Mouse (Mus musculus) adipocyte (in vitro differentiated cells): ENCODE results near the gene Fuz.

ENCODE experiments used
- DNase-seq: peaks from one replicate; pipeline ENCODE4 v3.0.0-alpha.2; 2016; ENCODE audit warnings: low spot score

Fuz gene

DNA sequence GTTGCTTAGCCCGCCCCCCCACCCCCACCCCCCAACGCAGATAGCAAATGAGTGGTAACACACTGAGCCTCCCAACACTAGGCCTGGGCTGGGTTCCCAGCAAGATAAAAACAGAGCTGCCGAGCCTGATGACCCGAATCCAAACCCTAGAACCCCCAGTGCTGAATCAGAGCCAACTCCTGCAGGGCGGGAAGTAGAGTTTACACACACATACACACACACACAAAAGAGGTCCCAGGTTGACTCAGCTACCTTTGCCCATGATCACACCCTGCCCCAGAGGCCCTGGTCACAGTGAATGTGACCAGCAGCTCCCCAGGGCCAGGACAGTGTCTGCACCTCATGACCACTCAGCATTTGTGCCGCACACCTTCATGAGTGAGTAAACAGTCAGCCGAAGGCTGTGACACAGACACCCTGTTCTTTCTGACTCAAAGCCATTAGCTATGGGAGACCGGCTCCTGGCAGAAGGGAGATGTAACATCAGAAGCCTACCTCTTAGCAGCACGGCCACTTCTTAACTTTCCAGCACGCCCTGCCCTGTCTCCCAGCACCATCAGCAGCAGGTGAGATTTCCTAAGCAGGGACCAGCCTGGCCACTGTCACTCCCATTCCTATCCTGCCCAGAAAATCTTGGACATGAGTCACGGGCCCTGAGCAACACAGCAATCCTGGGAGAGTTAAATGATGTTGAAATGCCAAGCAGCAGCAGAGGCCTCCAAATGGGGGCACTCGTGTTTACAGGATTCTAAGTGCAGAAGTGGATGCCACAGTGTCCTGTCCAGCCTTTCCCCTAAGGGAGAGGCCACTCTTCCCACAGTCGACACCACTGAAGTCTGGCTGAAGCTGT, 7.4 kb upstream of the Fuz start:
- DNase-seq = peak; percentile 78

DNA sequence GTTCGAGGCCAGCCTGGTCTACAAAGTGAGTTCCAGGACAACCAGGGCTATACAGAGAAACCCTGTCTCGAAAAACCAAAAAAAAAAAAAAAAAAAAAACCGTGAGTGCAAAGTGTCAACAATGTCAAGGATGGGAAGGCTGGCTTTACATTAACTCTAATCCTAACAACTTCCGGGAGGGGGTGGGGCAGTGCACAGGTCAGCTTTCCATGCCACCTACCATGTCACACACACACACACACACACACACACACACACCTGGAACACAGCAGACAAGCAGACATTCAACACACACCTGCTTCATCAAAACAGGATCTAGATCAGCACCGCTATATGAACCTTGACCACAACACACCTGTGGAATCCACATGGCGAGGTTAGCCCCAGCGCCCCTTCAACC, 5.7 kb upstream of the Fuz start:
- DNase-seq = no peak

DNA sequence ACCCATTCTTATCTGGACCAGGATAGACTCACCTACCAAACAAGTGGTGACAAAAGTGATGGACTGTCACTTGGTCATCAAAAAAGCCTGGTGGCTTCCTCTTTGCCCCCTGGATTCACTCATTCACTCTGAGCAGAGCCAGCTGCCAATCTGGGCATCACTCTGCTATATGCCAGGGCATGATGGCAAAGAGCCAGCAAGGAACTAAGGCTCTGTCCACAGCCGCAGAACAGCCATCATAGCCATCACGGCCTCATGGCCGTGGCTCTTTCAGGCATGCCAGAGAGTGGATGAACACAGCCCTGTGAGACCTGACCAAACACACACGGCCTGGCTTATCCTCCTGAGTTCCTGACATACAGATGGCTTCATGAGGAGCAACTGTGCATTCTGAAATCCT, 5.1 kb upstream of the Fuz start:
- DNase-seq = no peak

DNA sequence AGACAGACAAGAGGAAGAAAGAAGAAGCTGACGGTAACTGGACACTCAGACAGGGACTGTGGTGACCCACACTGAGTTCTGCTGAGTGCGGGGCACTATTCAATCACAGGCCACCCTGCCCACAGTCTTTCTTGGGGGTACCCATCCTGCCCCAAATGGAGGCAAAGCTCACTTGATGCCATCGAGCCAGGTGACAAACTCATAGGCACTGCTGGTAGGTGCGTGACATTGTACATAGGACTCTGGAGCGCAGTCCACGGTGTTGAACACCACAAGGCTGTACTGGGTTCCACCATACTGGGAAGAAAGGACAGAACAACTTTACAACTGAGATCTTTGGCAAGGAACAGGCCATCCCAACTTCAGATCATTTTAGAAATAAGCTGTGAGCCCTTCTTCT, 4.3 kb upstream of the Fuz start:
- no peak for DNase-seq

DNA sequence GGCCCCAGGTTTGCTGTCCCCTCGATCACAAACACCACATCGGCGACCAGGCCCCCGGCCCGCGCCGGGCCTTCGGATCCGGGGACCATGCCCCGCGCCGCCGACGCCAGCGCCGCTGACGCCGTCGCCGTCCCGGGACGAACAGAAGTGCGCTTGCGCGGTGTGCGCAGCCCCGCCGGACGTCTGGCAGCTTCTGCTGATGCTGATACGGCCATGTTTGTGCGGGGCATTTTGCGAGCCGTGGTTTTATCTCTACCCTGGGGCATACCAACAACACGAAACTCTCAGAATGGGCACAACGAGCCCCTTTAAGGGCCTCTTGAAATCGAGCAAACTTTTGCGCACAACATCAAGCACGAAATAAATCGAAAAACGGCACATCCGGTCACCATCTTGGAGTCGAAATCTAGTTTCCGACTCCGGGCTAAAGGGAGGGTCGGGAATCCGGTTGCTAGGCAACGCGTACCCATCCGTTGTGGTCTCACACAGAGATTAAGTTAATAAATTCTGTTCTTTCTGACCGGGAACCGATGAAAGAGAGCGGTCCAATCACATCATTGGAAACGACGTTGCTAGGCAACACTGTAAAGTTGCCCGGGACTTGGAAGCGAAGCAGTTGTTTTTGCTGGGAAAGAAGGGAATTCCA, 3.5 kb upstream of the Fuz start, which contains the start of gene Med25:
Gene Med25 (minus strand): TSS at position 437 of the 646 bp plus-strand sequence.
- DNase-seq = peak; percentile 89

GRCm38 (mm10) chr7:44893197-44893596, 2.7 kb upstream of the Fuz start:
- peak; percentile 50 for DNase-seq

DNA sequence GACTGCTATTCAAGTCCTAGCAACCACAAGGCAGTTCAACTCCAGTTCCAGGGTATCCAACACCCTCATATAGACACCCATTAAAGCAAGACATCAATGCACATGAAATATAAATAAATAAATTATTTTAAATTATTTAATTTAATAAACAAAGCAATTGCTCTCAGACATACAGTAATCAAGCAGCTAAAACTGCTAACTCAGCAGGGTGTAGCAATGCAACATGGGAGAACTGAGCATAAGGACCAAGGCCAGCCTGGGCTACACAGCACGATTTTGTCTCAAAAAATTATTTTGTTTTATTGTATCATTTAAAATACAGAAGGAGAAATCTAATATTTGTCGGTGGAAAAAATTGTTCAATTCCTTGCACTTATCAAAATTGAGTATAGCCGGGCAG, 1.7 kb upstream of the Fuz start:
- no peak for DNase-seq

- DNase-seq = no peak
Observed at GRCm38 (mm10) chr7:44895206-44895592, 680 bp upstream of the Fuz start.

DNA sequence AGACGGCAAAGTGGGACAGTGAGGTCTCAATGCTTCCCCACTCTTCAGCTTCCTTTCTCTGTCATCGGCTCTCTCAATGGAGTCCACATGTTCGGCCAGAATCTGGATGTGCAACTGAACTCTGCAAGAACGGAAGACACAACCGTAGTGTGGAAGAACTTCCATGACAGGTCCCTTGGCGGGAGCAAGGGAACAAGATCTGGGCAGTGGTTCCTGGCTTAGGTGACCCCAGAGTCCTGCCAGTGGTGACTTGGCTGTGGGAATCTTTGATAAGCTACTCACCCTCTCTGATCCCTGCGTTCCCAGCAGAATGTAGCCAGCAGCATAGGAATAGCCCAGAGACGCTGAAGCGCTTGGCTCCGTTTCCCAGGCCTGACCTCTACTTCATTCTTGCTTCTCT, 620 bp downstream of the Fuz start:
- no peak for DNase-seq

- DNase-seq = no peak
Observed at GRCm38 (mm10) chr7:44898607-44899006, 2.7 kb downstream of the Fuz start.

DNA sequence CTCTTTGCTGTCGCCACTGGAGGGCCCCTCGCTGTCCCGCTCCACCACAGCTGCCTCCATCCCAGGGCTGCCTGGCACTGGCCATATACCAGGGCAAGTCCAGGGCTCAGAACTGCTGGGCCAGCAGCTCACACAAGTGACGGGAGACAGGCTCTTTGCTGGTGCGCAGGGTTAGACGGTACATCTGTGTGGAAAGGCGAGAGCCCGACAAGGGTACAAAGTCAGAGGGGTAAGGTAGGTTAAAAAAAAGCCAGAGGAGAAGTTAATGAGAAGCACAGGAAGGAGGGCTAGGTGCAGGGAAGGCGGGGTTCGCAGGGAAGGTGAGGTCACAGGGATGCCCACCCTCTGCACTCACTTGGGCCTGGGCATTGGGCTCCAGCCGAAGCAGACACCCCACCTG, 4.8 kb downstream of the Fuz start:
- no peak for DNase-seq

DNA sequence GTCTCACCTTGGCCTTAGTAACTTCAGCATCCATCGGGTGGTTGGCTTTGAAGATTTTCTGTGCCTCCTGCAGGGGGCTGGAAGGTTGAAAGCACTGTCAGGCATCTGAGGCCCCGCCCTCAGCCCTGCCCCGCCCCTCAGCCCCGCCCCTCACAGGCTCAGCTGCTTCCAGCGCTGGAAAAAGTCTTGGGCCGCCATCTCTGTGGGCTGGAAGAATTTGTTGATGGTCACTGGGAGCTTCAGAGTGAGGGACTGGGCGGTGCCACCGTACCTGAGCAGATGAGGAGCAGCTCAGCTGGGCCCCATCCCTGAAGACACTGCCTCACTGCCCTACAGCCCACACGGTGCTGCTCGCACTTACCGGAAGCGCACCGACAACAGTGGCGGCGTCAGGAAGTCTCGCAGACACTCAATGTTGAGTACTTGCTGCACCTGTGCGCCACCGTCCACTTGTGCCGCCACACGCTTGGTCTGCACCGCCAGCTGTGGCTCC, 5.4 kb downstream of the Fuz start:
- DNase-seq = no peak

DNA sequence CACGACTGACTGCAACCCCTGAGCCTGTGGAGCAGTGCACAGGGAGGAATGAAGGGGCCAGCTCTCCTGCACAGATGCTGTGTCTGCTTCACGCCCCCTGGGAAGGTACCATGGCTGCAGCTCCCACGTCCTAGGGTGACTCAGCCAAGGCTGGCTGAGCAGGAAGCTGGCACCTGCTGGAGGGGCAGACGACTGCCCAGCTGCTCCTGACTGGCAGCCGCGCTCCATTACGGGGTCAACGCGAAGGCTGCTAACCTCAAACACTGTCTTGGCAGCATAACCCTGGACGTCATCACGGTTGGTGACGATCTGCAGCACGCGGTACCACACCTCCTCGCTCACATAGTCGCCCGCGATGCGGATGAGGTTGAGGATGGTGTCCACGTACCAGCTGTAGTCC, 9.6 kb downstream of the Fuz start:
- DNase-seq = no peak

DNA sequence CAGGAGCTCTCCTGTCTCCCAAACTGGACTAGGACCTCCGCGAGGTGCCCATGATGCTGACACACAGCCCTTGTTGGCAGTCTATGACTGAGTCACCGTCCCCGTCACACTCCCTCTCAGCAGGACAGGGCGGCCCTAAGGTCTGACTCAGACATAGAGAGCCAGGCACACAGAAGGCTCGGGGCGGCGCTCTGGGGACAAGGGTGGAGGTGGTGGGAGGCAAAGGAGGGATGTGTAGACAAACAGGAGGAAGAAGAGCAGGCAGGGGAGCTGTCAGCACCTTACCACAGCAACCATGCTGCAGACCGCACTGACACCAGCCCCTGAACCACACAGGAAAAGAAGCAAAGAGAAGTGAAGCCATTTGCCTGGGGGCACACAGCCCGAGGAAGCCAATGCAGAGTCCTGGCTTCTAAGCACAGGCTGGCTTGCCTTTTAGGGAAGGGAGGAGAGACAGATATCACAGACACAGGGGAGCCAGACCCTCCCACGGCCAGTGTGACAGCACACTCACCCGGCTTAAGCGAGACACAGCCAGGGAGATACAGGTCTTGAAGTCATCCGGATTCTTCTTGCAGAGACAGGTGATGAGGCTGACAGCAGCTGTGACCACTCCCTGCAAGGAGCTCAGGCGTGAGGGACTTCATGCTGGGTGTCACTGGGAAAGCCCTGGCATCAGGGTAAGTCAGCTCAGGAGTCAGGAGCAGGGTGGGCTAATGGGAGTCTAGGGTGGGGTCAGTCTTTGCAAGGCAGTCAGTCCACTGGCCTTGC, 13.0 kb downstream of the Fuz start:
- no peak for DNase-seq

- DNase-seq = no peak
Observed at GRCm38 (mm10) chr7:44914396-44914795, 18.5 kb downstream of the Fuz start.

DNA sequence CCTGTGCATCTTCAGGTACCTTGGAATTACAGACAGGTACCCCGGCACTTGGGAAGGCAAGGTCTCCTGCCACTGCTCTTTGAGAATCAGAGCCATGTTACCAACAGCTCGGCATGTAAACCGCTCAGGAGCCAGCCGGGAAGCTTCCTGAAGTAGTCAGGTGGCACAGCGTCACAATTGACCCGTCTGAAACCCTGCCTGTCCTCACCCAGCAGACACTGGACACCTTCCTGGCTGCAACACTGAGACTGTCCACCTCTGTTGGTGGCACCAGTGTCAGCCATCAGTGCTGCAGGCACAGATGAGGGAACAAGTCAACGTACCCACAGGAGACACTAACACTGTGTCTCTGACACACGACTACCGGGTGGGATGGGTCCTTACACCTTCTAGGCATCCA, 19.4 kb downstream of the Fuz start:
- no peak for DNase-seq

DNA sequence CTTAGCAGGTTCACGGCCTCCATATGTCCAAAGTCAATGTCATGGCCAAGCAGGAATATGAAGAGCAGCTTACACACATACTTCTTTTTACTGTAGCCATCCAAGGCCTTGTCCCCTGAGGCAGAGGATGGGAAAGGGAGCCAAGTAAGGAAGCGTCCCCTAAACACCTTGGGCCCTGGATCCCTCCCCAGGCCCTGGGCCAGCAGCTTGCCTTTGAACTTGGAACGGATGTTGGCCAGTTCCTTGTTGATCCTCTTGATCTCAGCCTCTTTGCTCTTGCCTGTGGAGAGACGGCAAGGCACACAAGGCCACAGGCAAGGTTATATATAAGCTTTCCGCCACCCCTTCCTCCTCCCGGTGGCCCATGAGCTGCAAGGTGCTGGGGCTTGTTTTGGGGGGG, 20.3 kb downstream of the Fuz start:
- DNase-seq = no peak

DNA sequence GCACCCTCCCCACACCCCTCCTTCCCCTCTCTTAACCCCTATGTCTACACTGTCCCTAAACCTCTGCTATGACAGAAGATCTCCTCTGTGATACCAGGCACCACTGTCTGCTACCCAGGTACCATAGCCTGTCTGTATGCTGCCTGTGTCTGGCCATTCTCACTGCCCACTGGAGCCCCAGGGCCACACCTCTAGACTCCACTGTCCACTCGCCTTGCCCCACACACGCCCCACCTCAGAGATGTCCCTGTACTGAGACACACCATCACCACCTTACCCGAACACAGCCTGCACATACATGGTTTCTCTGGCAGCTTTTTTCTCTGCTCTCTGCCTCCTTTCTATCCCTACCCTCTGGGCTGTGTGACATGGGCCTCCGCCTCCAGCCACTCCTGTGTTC, 21.0 kb downstream of the Fuz start:
- no peak for DNase-seq

DNA sequence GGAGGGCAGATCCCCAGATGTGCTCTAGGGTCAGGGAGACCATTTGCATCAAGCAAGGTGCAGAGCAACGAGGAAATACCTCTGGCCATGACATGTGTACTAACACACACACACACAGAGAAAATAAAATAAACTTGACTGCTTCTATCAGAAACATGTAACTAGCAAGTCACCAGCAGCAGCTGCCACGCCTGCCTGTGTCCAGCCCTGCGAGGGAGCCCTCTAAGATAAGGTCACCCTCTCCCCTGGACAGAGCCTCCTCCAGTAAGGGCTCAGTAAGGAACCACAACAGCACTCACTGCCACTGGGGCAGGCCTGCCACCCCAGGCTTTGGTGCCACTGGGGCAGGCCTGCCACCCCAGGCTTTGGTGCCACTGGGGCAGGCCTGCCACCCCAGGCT, 22.3 kb downstream of the Fuz start:
- no peak for DNase-seq

GRCm38 (mm10) chr7:44919127-44919526, 23.2 kb downstream of the Fuz start:
- no peak for DNase-seq

DNA sequence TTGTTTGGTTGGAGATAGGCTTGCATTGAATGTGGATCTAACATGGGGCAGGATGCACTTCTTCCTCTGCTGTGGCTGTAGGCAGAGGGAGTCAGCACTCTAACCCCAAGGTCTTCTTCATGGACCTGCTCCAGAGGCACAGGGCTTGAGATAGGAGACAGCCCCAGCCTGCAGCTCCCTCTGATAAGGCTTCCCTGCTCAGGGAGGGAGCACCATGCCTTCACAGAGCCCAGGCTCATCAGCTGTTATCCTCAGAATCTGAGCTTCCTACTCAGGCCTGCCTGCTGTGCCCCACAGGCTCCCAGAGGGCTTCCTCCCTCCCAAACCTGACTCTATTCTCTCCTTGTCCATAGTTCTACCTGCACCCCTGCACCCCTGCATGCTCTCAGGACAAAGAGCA, 26.7 kb downstream of the Fuz start:
- DNase-seq = no peak

DNA sequence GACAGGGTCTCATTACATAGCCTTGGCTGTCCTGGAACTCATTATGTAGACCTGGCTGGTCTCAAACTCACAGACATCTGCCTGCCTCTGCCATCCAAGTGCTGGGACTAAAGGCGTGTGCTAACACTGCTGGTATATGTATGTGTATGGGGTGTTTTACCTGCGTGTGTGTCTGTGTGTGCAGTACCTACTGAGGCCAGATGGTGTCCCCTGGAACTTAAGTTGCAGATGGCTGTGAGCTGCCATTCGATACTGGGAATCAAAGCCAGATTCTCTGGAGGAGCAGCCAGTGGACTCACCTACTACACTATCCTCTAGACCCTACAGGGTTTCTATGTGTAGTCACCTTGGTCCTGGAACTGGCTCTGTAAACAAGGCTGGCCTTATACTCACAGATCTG, 29.6 kb downstream of the Fuz start:
- DNase-seq = no peak

- DNase-seq = no peak
Observed at GRCm38 (mm10) chr7:44928570-44928969, 32.7 kb downstream of the Fuz start.
